Mouse (Mus musculus): ENCODE data around the gene Kank4.

- TF ChIP-seq EP300 (IDR thresholded peaks at IDR 0.05; ENCODE audit: insufficient read depth, low read depth, low read length) (no peak), CTCF (IDR thresholded peaks at IDR 0.05) (no peak), POLR2A (IDR thresholded peaks at IDR 0.05; ENCODE audit: insufficient read depth, low read depth, low read length) (no peak)
These were observed 11.9 kb downstream of the Kank4 start for GRCm38 (mm10) chr4:98805291-98806048.
